Mouse (Mus musculus): ENCODE measurements around the gene Btbd9. TPM values are rescaled to one million over a fixed set of nuclear protein-coding genes. Genes with fewer than 3 reads are reported as not detected.

The Btbd9 gene
- polyA plus RNA-seq, 1 experiment from 2014 or later, result 111 TPM

- 85% methylated on average over 8 of the region's 8 CpGs for WGBS
- Histone ChIP-seq H3K4me3 (no peak overlapping the region), H3K9ac (no peak overlapping the region), H3K9me3 (replicated peaks) (no peaks in the 10 kb centered on the region), H3K4me1 (peaks cover 24% of the 10 kb centered on the region), H3K36me3 (ENCODE audit: poor library complexity, severe bottlenecking) (no peaks in the 10 kb centered on the region), H3K27me3 (no peaks in the 10 kb centered on the region), H3K4me2 (no peak overlapping the region), H3K27ac (no peak overlapping the region)
- no peak for ATAC-seq
Measured at GRCm38 (mm10) chr17:30570173-30570572, 6.1 kb downstream of the Btbd9 start.

- Histone ChIP-seq H3K9ac (no peak overlapping the region), H3K4me2 (no peak overlapping the region)
- no peak for ATAC-seq
Measured at GRCm38 (mm10) chr17:30568473-30568872, 7.8 kb downstream of the Btbd9 start.

GRCm38 (mm10) chr17:30564971-30565370 is 11.3 kb downstream of the Btbd9 start:
- Histone ChIP-seq H3K4me2 (no peak overlapping the region), H3K27me3 (no peaks in the 10 kb centered on the region), H3K4me1 (0 out of 2 replicates have a peak, but pooled peaks cover 5% of the 10 kb centered on the region), H3K9ac (no peak overlapping the region), H3K4me3 (no peak overlapping the region), H3K36me3 (ENCODE audit: poor library complexity, severe bottlenecking) (no peaks in the 10 kb centered on the region), H3K27ac (no peak overlapping the region), H3K9me3 (replicated peaks) (no peaks in the 10 kb centered on the region)
- 83% methylated on average over 7 of the region's 7 CpGs for WGBS
- no peak for ATAC-seq

More at GRCm38 (mm10) chr17:30568473-30568872, 7.8 kb downstream of the Btbd9 start:
- H3K27ac ChIP-seq, result no peak overlapping the region
- H3K4me1 ChIP-seq, result 0 out of 2 replicates have a peak, but pooled peaks cover 13% of the 10 kb centered on the region
- no peak overlapping the region for H3K4me3 ChIP-seq
- H3K27me3 ChIP-seq, result no peaks in the 10 kb centered on the region
- H3K36me3 ChIP-seq (ENCODE audit: poor library complexity, severe bottlenecking), result no peaks in the 10 kb centered on the region
- H3K9me3 ChIP-seq (replicated peaks), result no peaks in the 10 kb centered on the region

GRCm38 (mm10) chr17:30564407-30564806 is 11.9 kb downstream of the Btbd9 start:
- Histone ChIP-seq H3K9me3 (replicated peaks) (no peaks in the 10 kb centered on the region), H3K4me1 (0 out of 2 replicates have a peak, but pooled peaks cover 5% of the 10 kb centered on the region), H3K27me3 (no peaks in the 10 kb centered on the region), H3K27ac (no peak overlapping the region), H3K4me3 (no peak overlapping the region), H3K4me2 (no peak overlapping the region), H3K36me3 (ENCODE audit: poor library complexity, severe bottlenecking) (no peaks in the 10 kb centered on the region), H3K9ac (no peak overlapping the region)
- ATAC-seq, result no peak
- 93% methylated on average over 3 of the region's 3 CpGs for WGBS

- no peaks in the 10 kb centered on the region for H3K36me3 ChIP-seq (ENCODE audit: poor library complexity, severe bottlenecking)
- H3K27ac ChIP-seq, result no peak overlapping the region
- 69% methylated on average over 6 of the region's 6 CpGs for WGBS
- no peak for ATAC-seq
- H3K4me1 ChIP-seq, result 0 out of 2 replicates have a peak, but pooled peaks cover 5% of the 10 kb centered on the region
- H3K4me3 ChIP-seq, result no peak overlapping the region
- H3K9me3 ChIP-seq (replicated peaks), result no peaks in the 10 kb centered on the region
- H3K4me2 ChIP-seq, result no peak overlapping the region
- no peaks in the 10 kb centered on the region for H3K27me3 ChIP-seq
- H3K9ac ChIP-seq, result no peak overlapping the region
Measured at GRCm38 (mm10) chr17:30563484-30564075, 12.7 kb downstream of the Btbd9 start.

- H3K4me1 ChIP-seq, result 0 out of 2 replicates have a peak, but pooled peaks cover 1% of the 10 kb centered on the region
- H3K27me3 ChIP-seq, result no peaks in the 10 kb centered on the region
- H3K4me2 ChIP-seq, result no peak overlapping the region
- no peak overlapping the region for H3K27ac ChIP-seq
- no peak for ATAC-seq
- H3K9me3 ChIP-seq (replicated peaks), result no peaks in the 10 kb centered on the region
- no peak overlapping the region for H3K4me3 ChIP-seq
- no peak overlapping the region for H3K9ac ChIP-seq
- 82% methylated on average over 2 of the region's 2 CpGs for WGBS
- no peaks in the 10 kb centered on the region for H3K36me3 ChIP-seq (ENCODE audit: poor library complexity, severe bottlenecking)
Measured at GRCm38 (mm10) chr17:30562770-30563169, 13.5 kb downstream of the Btbd9 start.

GRCm38 (mm10) chr17:30559536-30559935 is 16.8 kb downstream of the Btbd9 start:
- Histone ChIP-seq H3K27ac (no peak overlapping the region), H3K9me3 (replicated peaks) (no peaks in the 10 kb centered on the region), H3K4me2 (no peak overlapping the region), H3K36me3 (ENCODE audit: poor library complexity, severe bottlenecking) (no peaks in the 10 kb centered on the region), H3K4me1 (no peaks in the 10 kb centered on the region), H3K4me3 (no peak overlapping the region), H3K27me3 (no peaks in the 10 kb centered on the region), H3K9ac (no peak overlapping the region)
- ATAC-seq, result no peak
- WGBS, result 41% methylated on average over 3 of the region's 3 CpGs

- Histone ChIP-seq H3K9me3 (replicated peaks) (no peaks in the 10 kb centered on the region), H3K4me1 (no peaks in the 10 kb centered on the region), H3K27ac (no peak overlapping the region), H3K4me2 (no peak overlapping the region), H3K27me3 (no peaks in the 10 kb centered on the region), H3K36me3 (ENCODE audit: poor library complexity, severe bottlenecking) (no peaks in the 10 kb centered on the region), H3K4me3 (no peak overlapping the region), H3K9ac (no peak overlapping the region)
- 60% methylated on average over 2 of the region's 2 CpGs for WGBS
- no peak for ATAC-seq
Measured at GRCm38 (mm10) chr17:30558623-30559022, 17.7 kb downstream of the Btbd9 start.

GRCm38 (mm10) chr17:30556512-30556911 is 19.8 kb downstream of the Btbd9 start:
- ATAC-seq, result no peak
- Histone ChIP-seq H3K4me1 (no peaks in the 10 kb centered on the region), H3K27me3 (no peaks in the 10 kb centered on the region), H3K4me2 (no peak overlapping the region), H3K27ac (no peak overlapping the region), H3K36me3 (ENCODE audit: poor library complexity, severe bottlenecking) (no peaks in the 10 kb centered on the region), H3K9me3 (replicated peaks) (no peaks in the 10 kb centered on the region), H3K4me3 (no peak overlapping the region), H3K9ac (no peak overlapping the region)
- 91% methylated on average over 3 of the region's 3 CpGs for WGBS

GRCm38 (mm10) chr17:30553027-30553937 is 23.0 kb downstream of the Btbd9 start:
- Histone ChIP-seq H3K4me3 (no peak overlapping the region), H3K9ac (no peak overlapping the region), H3K4me2 (no peak overlapping the region), H3K36me3 (ENCODE audit: poor library complexity, severe bottlenecking) (no peaks in the 10 kb centered on the region), H3K27me3 (no peaks in the 10 kb centered on the region), H3K27ac (no peak overlapping the region), H3K4me1 (0 out of 2 replicates have a peak, but pooled peaks cover 6% of the 10 kb centered on the region), H3K9me3 (replicated peaks) (no peaks in the 10 kb centered on the region)
- 88% methylated on average over 4 of the region's 4 CpGs for WGBS
- no peak for ATAC-seq

GRCm38 (mm10) chr17:30550774-30551107 is 25.5 kb downstream of the Btbd9 start:
- Histone ChIP-seq H3K4me2 (no peak overlapping the region), H3K4me3 (no peak overlapping the region), H3K36me3 (ENCODE audit: poor library complexity, severe bottlenecking) (no peaks in the 10 kb centered on the region), H3K9me3 (replicated peaks) (no peaks in the 10 kb centered on the region), H3K9ac (no peak overlapping the region), H3K27ac (no peak overlapping the region), H3K4me1 (0 out of 2 replicates have a peak, but pooled peaks cover 13% of the 10 kb centered on the region), H3K27me3 (no peaks in the 10 kb centered on the region)
- ATAC-seq, result no peak
- WGBS, result 29% methylated on average over 1 of the region's 1 CpGs

- H3K9ac ChIP-seq, result no peak overlapping the region
- no peaks in the 10 kb centered on the region for H3K9me3 ChIP-seq (replicated peaks)
- 53% methylated on average over 9 of the region's 9 CpGs for WGBS
- H3K27me3 ChIP-seq, result no peaks in the 10 kb centered on the region
- no peak overlapping the region for H3K4me3 ChIP-seq
- H3K27ac ChIP-seq, result no peak overlapping the region
- H3K4me2 ChIP-seq, result no peak overlapping the region
- no peak for ATAC-seq
- no peaks in the 10 kb centered on the region for H3K36me3 ChIP-seq (ENCODE audit: poor library complexity, severe bottlenecking)
- H3K4me1 ChIP-seq, result 0 out of 2 replicates have a peak, but pooled peaks cover 13% of the 10 kb centered on the region
Measured at GRCm38 (mm10) chr17:30549899-30550773, 26.2 kb downstream of the Btbd9 start.

Data from forebrain, embryonic 13.5 days (tissue).